Mouse (Mus musculus) bone marrow macrophage, adult 2 months (primary cell): Measurements from ENCODE around the gene Pax7. TPM values are rescaled to one million over a fixed set of nuclear protein-coding genes. Genes with fewer than 3 reads are reported as not detected.

Experiments used
- H3K27ac ChIP-seq: 2 replicates; pipeline ENCODE4 v1.5.1; 2012; ENCODE audit warnings: low read depth, low read length; ENCODE audit not compliant: insufficient read depth
- H3K4me1 ChIP-seq: 2 replicates; pipeline ENCODE4 v1.6.1; 2012; ENCODE audit warnings: low read length; ENCODE audit not compliant: control insufficient read depth, insufficient read depth
- H3K4me3 ChIP-seq: 2 replicates; pipeline ENCODE4 v1.5.1; 2012; ENCODE audit warnings: mild to moderate bottlenecking, low read length, moderate library complexity; ENCODE audit not compliant: insufficient read depth
- CTCF ChIP-seq: IDR thresholded peaks from 2 replicates; pipeline ENCODE4 v1.5.1; 2012; ENCODE audit warnings: low read depth, mild to moderate bottlenecking, low read length, moderate library complexity
- POLR2A ChIP-seq: IDR thresholded peaks from 2 replicates; pipeline ENCODE4 v1.6.1; 2012; ENCODE audit warnings: mild to moderate bottlenecking, low read depth, low read length, borderline replicate concordance
- polyA plus RNA-seq: library from polyadenylated mRNA; stranded (reverse); fragments of >200 nt; gene quantifications from 2 replicates; pipeline ENCODE4 v1.2.4, GENCODE M21; 2012; ENCODE audit not compliant: missing spikeins, insufficient read depth, insufficient read length

The Pax7 gene
- polyA plus RNA-seq, 1 experiment = not detected

GRCm38 (mm10) chr4:139851387-139851786 lies 18.1 kb upstream of the Pax7 start:
- Histone ChIP-seq H3K27ac (no peak overlapping the region), H3K4me3 (no peak overlapping the region)
- TF ChIP-seq POLR2A = no peak

GRCm38 (mm10) chr4:139850547-139851170 lies 17.3 kb upstream of the Pax7 start:
- Histone ChIP-seq H3K27ac (no peak overlapping the region), H3K4me1 (no peaks in the 10 kb centered on the region), H3K4me3 (no peak overlapping the region)
- TF ChIP-seq CTCF (no peak), POLR2A (no peak)

More at GRCm38 (mm10) chr4:139851387-139851786, 18.1 kb upstream of the Pax7 start:
- H3K4me1 ChIP-seq = no peaks in the 10 kb centered on the region

DNA sequence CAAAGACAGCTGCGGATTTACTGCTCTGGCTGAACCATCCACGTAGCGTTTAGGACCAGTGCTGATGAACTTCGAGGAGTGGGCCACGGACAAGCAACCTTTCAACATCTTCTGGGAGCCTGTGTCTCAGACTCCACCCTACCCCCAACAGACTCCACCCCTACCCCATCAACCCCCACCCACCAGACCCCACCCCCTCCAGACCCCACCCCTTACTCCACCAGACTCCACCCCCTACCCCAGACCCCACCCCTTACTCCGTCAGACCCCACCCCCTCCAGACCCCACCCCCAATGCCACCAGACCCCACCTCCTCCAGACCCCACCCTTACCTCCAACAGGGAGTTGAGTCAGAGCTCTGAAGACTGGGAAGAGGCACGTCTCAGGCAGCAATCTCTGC lies 10.1 kb upstream of the Pax7 start:
- Histone ChIP-seq H3K4me1 (no peaks in the 10 kb centered on the region), H3K27ac (no peak overlapping the region), H3K4me3 (no peak overlapping the region)
- TF ChIP-seq POLR2A (no peak), CTCF (no peak)

DNA sequence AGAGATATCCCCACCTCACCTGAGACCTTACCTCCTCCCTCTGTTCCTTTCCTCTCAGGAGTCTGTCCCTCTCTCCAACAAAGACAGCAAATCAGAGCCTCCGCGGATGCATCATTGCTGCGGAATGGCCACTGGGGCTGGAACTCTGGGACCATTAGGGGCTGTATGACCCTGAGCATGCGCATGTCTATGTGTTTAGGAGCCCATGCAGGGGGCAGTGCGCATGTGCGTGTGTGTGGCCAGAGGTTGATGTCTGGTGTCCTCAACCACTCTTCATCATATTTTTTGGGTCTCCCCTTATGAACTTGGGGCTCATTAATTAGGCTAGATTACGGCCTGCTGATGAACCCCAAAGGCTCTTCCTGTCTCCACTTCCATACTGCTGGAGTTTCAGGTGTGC lies 9.6 kb upstream of the Pax7 start:
- TF ChIP-seq POLR2A (no peak), CTCF (no peak)
- H3K4me3 ChIP-seq = no peak overlapping the region
- no peak overlapping the region for H3K27ac ChIP-seq
- H3K4me1 ChIP-seq = no peaks in the 10 kb centered on the region

GRCm38 (mm10) chr4:139840939-139841500 lies 7.7 kb upstream of the Pax7 start:
- no peak overlapping the region for H3K27ac ChIP-seq
- no peak overlapping the region for H3K4me3 ChIP-seq
- H3K4me1 ChIP-seq = no peaks in the 10 kb centered on the region
- TF ChIP-seq CTCF = no peak
- TF ChIP-seq POLR2A = no peak

GRCm38 (mm10) chr4:139840442-139840841 lies 7.1 kb upstream of the Pax7 start:
- no peak for TF ChIP-seq POLR2A
- no peak for TF ChIP-seq CTCF
- Histone ChIP-seq H3K27ac (no peak overlapping the region), H3K4me3 (no peak overlapping the region), H3K4me1 (no peaks in the 10 kb centered on the region)

- TF ChIP-seq CTCF (no peak), POLR2A (no peak)
- H3K4me1 ChIP-seq = no peaks in the 10 kb centered on the region
- H3K27ac ChIP-seq = no peak overlapping the region
- H3K4me3 ChIP-seq = no peak overlapping the region
These were observed 3.4 kb upstream of the Pax7 start for GRCm38 (mm10) chr4:139836681-139837080.

- Histone ChIP-seq H3K4me3 (no peak overlapping the region), H3K27ac (no peak overlapping the region), H3K4me1 (no peaks in the 10 kb centered on the region)
- TF ChIP-seq POLR2A (no peak), CTCF (no peak)
These were observed 2.9 kb upstream of the Pax7 start for GRCm38 (mm10) chr4:139836196-139836595.

GRCm38 (mm10) chr4:139833817-139834401 lies 581 bp upstream of the Pax7 start:
- Histone ChIP-seq H3K4me1 (no peaks in the 10 kb centered on the region), H3K27ac (no peak overlapping the region), H3K4me3 (no peak overlapping the region)
- TF ChIP-seq POLR2A (no peak), CTCF (no peak)

GRCm38 (mm10) chr4:139832281-139833035 lies 870 bp downstream of the Pax7 start:
- Histone ChIP-seq H3K27ac (no peak overlapping the region), H3K4me3 (no peak overlapping the region), H3K4me1 (no peaks in the 10 kb centered on the region)
- no peak for TF ChIP-seq CTCF
- TF ChIP-seq POLR2A = no peak
